Mouse (Mus musculus) neural tube, embryonic 14.5 days (tissue): Measurements from ENCODE around the gene Pum1. TPM values are rescaled to one million over a fixed set of nuclear protein-coding genes. Genes with fewer than 3 reads are reported as not detected.
"Not testable (repeated sequence)": the region's sequence is repeated elsewhere in the genome, so short reads cannot be mapped to it uniquely, and the experiment has no call there.

ENCODE experiments used
- ATAC-seq: fragments of 200-750 bp; cut with Nextera tagmentation; 2 replicates; pipeline ENCODE4 v1.8.0; 2017; ENCODE audit warnings: low read depth, mild to moderate bottlenecking, moderate TSS enrichment, moderate library complexity
- H3K27ac ChIP-seq: fragments of 300-500 bp; sonication (generic); 2 replicates; pipeline ENCODE4 v1.5.1; 2014; ENCODE audit warnings: low read depth, mild to moderate bottlenecking, control low read depth, low read length, moderate library complexity, mixed read lengths
- H3K27me3 ChIP-seq: fragments of 300-500 bp; sonication (generic); 2 replicates; pipeline ENCODE4 v1.6.1; 2014; ENCODE audit warnings: low read length; ENCODE audit not compliant: control insufficient read depth, insufficient read depth
- H3K36me3 ChIP-seq: fragments of 300-500 bp; sonication (generic); 2 replicates; pipeline ENCODE4 v1.6.1; 2014; ENCODE audit warnings: low read length, mixed read lengths; ENCODE audit not compliant: control insufficient read depth, insufficient read depth
- H3K4me1 ChIP-seq: fragments of 300-500 bp; sonication (generic); 2 replicates; pipeline ENCODE4 v1.6.1; 2014; ENCODE audit warnings: low read length; ENCODE audit not compliant: control insufficient read depth, insufficient read depth
- H3K4me2 ChIP-seq: fragments of 300-500 bp; sonication (generic); 2 replicates; pipeline ENCODE4 v1.6.1; 2014; ENCODE audit warnings: mild to moderate bottlenecking, low read depth, low read length, control low read depth
- H3K4me3 ChIP-seq: fragments of 300-500 bp; sonication (generic); 2 replicates; pipeline ENCODE4 v1.5.1; 2014; ENCODE audit warnings: low read depth, low read length, control low read depth, mixed read lengths
- H3K9ac ChIP-seq: fragments of 300-500 bp; sonication (generic); replicated peaks from 2 replicates; pipeline ENCODE4 v1.6.1; 2014; ENCODE audit warnings: low read depth, mild to moderate bottlenecking, control low read depth, low read length, mixed read lengths
- H3K9me3 ChIP-seq: fragments of 300-500 bp; sonication (generic); 2 replicates; pipeline ENCODE4 v1.6.1; 2016; ENCODE audit warnings: low read length; ENCODE audit not compliant: control insufficient read depth
- WGBS: fragments of 180-500 bp; shearing (Covaris S2); extraction: QIAGEN DNeasy Blood & Tissue Kit; methylation state at CpG from one replicate; pipeline ENCODE4 v1.1.7; 2014; 5-methylcytosine and 5-hydroxymethylcytosine counted together
- polyA plus RNA-seq: library from polyadenylated mRNA; unstranded; fragments of >200 nt; fragmentation: Nextera tagmentation; extraction: Ambion mirVana; gene quantifications from 2 replicates; pipeline ENCODE4 v1.2.1, GENCODE M21; 2014

Pum1 gene
- 94.8 and 99.6 TPM in 2 replicates for polyA plus RNA-seq

DNA sequence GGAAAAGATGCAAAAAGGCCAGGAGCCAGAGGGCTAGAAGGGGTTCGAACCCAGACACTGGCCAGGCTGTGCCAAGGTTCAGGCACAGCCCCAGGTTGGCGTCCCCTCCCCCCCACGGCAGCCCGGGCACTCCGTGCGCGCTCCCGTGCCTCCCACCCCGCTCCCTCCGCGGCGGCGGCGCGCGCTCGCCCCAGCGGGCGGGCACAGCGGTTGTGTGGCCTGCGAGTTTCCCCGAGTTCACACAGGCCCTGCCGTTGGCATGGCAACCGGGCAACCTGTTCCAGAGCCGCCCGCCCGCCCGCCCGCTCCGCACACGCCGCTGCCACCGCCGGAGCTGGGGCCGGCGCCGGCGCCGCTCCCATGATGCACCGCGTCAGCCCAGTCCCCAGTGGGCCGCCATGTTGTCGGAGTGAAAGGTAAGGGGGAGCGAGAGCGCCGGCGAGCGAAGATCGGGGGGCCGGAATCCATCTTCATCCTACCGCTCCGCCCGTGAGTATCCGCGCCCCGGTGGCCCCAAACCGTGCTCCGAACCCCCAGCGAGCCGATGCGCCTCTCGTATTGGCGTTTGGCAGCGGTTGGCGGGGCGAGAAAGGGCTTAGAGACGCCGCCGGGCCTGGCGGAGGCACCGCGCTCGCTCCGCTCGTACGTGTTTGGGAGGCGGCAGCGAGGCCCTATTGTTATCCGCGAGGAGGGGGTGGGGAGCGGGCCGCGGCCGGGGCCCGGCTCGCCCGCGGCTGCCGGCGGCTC, at the start of gene Pum1:
Pum1 (plus strand) TSS at position 343 of the 747 bp plus-strand sequence.
- Histone ChIP-seq H3K4me2 (peak within 1 kb of the TSS; percentile 95), H3K4me3 (peak within 1 kb of the TSS; percentile 90), H3K9ac (peak within 1 kb of the TSS; percentile 96), H3K27me3 (no peaks in the 10 kb centered on the region), H3K9me3 (no peaks in the 10 kb centered on the region), H3K36me3 (no peaks in the 10 kb centered on the region), H3K4me1 (peaks cover 27% of the 10 kb centered on the region), H3K27ac (peak within 1 kb of the TSS; percentile 99)
- peak; percentile 93 for ATAC-seq
- WGBS = under 1% methylated on average over 68 of the region's 90 CpGs

DNA sequence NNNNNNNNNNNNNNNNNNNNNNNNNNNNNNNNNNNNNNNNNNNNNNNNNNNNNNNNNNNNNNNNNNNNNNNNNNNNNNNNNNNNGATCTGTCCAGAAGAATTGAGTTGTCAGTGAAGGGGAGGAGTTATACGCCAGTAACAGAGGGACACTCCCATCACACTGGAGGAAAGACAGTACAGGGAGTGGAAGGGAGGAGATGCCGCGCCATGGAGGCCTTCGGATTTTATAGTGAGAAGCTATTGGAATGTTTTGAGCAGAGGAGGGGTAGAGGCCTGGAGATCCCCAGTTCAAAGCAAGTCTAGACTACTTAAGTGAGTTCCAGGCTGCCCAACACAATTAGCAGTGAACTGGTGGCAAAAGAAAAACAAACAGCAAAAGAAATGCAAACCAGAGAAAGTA, 33.7 kb upstream of the Pum1 start:
- WGBS = 7% methylated on average over 4 of the region's 4 CpGs
- Histone ChIP-seq H3K4me2 (no peak overlapping the region; the same call in 1 of the 2 replicates), H3K27me3 (no peaks in the 10 kb centered on the region), H3K4me1 (no peaks in the 10 kb centered on the region), H3K27ac (peak overlapping the region; percentile 55; the same call in 1 of the 2 replicates), H3K9me3 (no peaks in the 10 kb centered on the region), H3K4me3 (no peak overlapping the region), H3K9ac (no peak overlapping the region), H3K36me3 (no peaks in the 10 kb centered on the region)
- no peak for ATAC-seq

DNA sequence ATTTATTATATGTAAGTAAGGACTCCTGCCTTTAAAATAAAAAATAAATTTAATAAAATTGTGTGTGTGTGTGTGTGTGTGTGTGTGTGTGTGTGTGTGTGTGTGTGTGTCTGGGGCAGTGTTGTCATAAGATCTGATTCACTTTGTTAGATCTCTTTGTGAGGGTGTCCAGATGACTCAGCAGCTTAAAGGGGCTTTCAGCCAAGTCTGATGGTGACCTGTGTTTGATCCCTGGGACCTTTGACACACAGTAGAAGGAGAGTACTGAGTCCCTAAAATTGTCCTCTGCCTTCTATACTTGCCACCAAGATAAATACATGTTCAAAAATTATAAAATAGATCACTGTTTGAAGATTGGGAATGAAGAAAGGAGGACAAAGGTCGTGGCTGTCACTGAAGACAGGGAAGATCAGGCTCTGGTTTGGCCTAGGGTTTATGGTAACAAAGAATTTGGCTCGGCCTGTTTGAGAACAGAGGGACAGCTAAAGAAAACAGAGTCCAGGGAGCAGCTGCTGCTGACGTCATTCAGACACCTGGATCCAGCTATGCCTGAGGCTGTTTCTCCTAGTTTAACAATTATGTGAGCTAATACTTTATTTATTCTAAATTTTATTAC, 32.8 kb upstream of the Pum1 start:
- Histone ChIP-seq H3K4me1 (no peaks in the 10 kb centered on the region), H3K27ac (no peak overlapping the region), H3K9ac (no peak overlapping the region), H3K36me3 (no peaks in the 10 kb centered on the region), H3K27me3 (no peaks in the 10 kb centered on the region), H3K4me3 (no peak overlapping the region), H3K9me3 (no peaks in the 10 kb centered on the region), H3K4me2 (no peak overlapping the region)
- WGBS = 61% methylated on average over 3 of the region's 3 CpGs
- no peak for ATAC-seq

DNA sequence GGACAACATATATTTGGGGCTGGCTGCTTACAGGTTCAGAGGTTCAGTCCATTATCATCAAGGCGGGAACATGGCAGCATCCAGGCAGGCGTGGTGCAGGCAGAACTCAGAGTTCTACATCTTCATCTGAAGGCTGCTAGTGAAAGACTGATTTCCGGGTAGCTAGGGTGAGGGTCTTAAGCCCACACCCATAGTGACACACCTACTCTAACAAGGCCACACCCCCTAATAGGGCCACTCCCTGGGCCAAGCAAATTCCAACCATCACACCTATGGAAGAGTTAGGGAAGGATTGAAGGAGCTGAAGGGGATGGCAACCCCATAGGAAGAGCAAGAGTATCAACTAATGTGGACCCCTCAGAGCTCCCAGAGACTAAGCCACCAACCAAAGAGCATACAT, 28.0 kb upstream of the Pum1 start:
- not testable (repeated sequence) for H3K9me3 ChIP-seq, H3K4me3 ChIP-seq, H3K4me2 ChIP-seq, H3K9ac ChIP-seq, H3K27me3 ChIP-seq, H3K36me3 ChIP-seq, H3K4me1 ChIP-seq, ATAC-seq, H3K27ac ChIP-seq
- 85% methylated on average over 3 of the region's 3 CpGs for WGBS

DNA sequence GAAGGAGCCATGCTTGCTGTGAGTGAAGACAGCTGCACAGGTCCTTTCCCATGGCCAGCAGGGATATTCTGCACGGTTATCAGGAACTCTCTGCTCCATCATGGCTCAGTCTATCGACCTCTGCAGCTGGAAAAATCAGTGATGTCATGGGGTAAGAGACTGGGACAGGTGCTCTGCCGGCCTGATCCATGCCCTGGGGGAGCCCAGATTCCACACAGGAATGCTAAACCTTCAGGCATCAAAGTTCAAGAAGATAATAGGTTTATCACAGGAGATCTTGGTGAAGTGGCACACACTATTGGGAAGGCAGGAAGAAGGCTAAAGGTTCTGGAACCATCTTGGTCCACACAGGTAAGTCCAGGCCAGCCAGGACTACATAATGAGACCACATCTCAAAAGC, 26.4 kb upstream of the Pum1 start:
- WGBS = 82% methylated on average over 3 of the region's 3 CpGs
- ATAC-seq = no peak
- H3K4me1 ChIP-seq = no peaks in the 10 kb centered on the region
- H3K4me3 ChIP-seq = no peak overlapping the region
- H3K9ac ChIP-seq = no peak overlapping the region
- no peaks in the 10 kb centered on the region for H3K27me3 ChIP-seq
- no peaks in the 10 kb centered on the region for H3K9me3 ChIP-seq
- no peak overlapping the region for H3K27ac ChIP-seq
- H3K36me3 ChIP-seq = no peaks in the 10 kb centered on the region
- H3K4me2 ChIP-seq = no peak overlapping the region

DNA sequence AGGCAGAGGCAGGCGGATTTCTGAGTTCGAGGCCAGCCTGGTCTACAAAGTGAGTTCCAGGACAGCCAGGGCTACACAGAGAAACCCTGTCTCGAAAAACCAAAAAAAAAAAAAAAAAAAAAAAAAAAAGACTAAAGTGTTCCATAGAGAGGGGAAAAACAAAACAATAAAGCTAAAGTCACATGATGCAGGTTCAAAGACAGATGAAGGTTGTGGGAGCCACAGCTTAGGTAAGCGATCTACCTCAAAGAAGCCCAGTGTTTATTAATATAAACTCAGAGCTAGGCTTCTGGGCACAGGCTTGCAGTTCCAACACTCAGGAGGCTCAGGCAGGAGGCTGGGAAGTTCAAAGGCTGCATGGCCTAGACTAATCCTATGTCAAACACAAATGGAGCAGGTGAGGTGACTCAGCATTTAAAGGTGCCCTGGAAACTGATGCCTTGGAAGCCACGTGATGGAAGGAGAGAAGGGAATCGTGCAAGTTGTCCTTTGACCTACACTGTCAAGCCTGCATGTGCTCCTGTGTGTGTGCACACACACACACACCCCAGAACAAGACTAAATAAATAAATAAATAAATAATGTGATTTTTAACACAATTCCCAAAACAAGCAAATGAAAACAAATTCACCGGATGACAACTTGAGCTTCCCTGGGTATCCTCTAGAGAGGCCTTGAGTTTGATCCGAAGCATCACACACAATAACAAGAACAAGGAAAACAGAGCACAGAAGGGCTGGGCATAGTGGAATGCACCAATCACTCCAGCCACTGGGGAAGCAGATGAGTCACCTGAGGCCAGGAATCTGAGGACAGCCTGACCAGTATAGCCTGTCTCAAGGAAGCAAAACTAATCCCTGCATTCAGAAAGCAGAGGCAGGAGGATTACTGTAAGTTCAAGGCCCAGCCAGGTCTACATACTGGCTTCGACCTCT, 25.4 kb upstream of the Pum1 start:
- Histone ChIP-seq H3K4me3 (no peak overlapping the region), H3K4me2 (no peak overlapping the region), H3K9me3 (no peaks in the 10 kb centered on the region), H3K27me3 (no peaks in the 10 kb centered on the region), H3K27ac (no peak overlapping the region), H3K36me3 (no peaks in the 10 kb centered on the region), H3K4me1 (no peaks in the 10 kb centered on the region), H3K9ac (no peak overlapping the region)
- no peak for ATAC-seq
- WGBS = 86% methylated on average over 8 of the region's 9 CpGs

DNA sequence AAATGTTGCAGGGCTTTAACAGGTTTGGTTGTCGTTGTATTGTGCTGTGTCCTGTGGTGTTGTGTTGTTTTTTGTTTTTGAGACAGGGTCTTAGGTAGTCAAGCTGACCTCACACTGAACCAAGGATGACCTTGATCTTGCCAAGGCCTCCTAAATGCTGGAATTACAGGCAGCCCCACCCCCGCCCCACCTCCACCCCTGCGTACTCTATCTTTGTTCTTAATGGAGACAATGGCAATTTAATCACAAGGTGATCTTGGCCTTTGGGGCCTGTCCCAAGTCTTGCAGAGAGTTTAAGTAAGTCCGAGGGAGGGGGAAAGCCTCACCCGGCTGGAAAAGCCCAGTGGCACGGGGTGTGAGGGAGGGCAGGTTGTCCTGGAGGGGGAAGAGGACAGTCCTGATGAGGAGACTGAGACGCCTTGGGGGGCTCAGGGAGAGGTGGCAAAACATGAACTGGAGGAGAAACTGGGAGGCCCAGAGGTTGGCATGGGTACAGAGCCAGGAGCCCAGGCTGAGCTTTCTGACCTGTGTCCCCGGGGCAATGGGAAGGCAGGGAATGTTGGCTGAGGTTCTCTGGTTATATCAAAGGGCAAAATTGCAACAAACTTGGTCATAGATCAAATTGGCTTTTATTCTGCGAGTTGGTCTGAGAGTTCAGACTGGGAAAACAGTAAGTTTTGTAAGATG, 22.9 kb upstream of the Pum1 start:
- Histone ChIP-seq H3K27me3 (no peaks in the 10 kb centered on the region), H3K36me3 (no peaks in the 10 kb centered on the region), H3K4me2 (no peak overlapping the region), H3K27ac (no peak overlapping the region), H3K9ac (no peak overlapping the region), H3K4me3 (no peak overlapping the region), H3K9me3 (no peaks in the 10 kb centered on the region), H3K4me1 (no peaks in the 10 kb centered on the region)
- WGBS = 75% methylated on average over 9 of the region's 9 CpGs
- ATAC-seq = no peak

DNA sequence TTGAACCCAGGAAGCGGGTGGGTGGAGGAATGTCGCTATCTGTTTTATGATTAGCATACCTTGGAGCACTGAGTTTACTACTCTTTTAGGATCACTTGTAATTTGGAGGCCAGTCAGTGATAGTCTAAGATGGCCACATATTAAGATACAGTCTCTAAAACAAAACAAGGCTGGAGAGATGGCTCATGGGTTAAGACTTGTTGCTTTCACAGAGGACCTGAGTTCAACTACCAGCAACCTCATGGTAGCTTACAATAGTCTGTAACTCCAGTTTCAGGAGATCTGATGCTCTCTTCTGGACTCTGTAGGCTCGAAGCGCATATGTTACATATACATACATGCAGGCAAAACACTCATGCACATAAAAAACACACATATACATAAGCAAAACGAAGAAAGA, 20.7 kb upstream of the Pum1 start:
- Histone ChIP-seq H3K36me3 (no peaks in the 10 kb centered on the region), H3K4me2 (no peak overlapping the region), H3K9ac (no peak overlapping the region), H3K4me3 (no peak overlapping the region), H3K27ac (no peak overlapping the region), H3K9me3 (no peaks in the 10 kb centered on the region), H3K4me1 (no peaks in the 10 kb centered on the region), H3K27me3 (no peaks in the 10 kb centered on the region)
- ATAC-seq = no peak
- 90% methylated on average over 5 of the region's 5 CpGs for WGBS
